Mouse (Mus musculus): ENCODE results near the gene Ccdc6. TPM values are rescaled to one million over a fixed set of nuclear protein-coding genes. Genes with fewer than 3 reads are reported as not detected.
"Not testable (repeated sequence)": the region's sequence is repeated elsewhere in the genome, so short reads cannot be mapped to it uniquely, and the experiment has no call there.

The Ccdc6 gene
- polyA plus RNA-seq, 1 experiment from 2014 or later = 19.1 TPM

DNA sequence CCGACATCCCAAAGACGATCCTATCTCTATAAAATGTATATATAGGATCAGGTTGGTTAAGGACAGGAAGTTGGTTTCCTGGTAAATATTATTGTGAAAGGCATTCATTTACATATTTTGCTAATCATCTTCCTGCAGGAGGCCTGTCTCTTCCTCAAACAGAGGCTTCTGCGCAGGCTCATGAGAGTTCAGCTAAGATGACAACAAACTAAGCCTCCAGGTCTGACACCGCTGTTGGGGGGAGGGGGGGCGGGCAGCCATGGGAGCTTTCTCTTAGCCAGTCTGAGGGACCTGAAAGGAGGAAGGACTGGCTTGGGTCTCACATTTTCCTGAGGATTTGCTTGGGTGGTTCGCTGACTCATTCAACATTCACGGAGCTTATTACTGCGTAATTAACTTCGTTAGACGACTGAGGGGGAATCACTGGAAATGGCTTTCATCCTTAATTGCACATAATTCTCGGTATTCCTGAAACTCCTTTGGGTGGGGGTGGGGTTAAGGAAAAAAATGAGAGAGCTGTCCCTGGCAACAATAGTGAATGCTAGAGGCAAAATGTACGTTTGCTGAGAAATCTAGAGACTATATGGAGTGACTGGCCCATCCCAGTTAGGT, 104.1 kb downstream of the Ccdc6 start:
- Histone ChIP-seq H3K4me2 (no peak overlapping the region), H3K4me1 (replicated peaks; ENCODE audit: control insufficient read depth, insufficient read depth, low read length) (peaks cover 2% of the 10 kb centered on the region), H3K27me3 (replicated peaks; ENCODE audit: control insufficient read depth, insufficient read depth, low read length) (no peaks in the 10 kb centered on the region), H3K27ac (ENCODE audit: low read depth, low read length) (no peak overlapping the region), H3K9me3 (ENCODE audit: control insufficient read depth, low read length) (no peaks in the 10 kb centered on the region), H3K36me3 (ENCODE audit: control insufficient read depth, insufficient read depth, low read length) (no peaks in the 10 kb centered on the region), H3K4me3 (ENCODE audit: low read depth, low read length) (no peak overlapping the region), H3K9ac (ENCODE audit: low read depth, low read length) (no peak overlapping the region)
- 58% methylated on average over 12 of the region's 12 CpGs for WGBS
- DNase-seq (ENCODE audit: low spot score) (no peak), ATAC-seq (replicated peaks; ENCODE audit: low FRiP score) (no peak)

DNA sequence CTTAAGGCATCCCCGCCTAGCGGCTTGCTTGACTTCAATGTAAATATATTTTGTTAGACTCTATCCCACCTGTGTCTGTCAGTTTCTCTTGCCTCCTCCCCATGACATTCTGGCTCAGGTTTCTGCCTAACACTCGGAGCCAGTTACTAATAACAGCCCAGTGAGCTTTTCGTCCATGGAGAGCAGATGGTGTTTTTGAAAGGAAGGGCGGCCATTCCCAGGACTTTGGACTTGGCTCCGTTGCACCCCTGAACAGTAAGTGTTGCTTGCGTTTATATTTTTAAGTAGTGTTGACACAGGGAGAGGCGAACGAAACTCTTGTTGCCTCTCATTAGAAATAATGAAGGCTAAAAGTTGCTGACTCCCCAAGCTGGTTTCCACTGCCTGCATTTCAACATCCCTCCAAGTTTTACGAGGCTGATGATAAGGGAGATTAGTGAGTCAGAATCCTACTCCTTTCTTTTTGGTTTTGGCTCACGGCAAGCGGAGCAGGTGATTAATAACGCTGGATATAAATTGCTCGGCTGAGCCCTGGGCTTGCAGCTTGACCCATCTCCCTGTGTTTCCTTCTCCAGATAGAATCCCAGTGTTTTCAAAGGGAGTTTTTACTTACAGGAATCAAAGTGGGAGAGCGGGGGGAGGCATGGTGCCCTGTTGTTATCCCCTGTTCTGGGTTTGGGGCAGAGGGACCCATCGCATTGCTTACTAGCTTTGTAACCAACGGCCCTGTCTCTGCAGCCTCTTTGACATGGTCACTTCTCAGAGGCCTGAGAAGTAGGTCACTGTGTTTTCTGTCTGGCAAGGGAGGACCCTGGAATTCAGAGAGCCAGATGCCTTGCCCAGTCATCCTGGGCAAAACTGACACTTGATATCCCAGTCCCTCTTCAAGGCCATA, 107.8 kb downstream of the Ccdc6 start, which contains the start of gene Mrln:
Gene Mrln (plus strand): TSS at position 160 of the 895 bp plus-strand sequence.
- WGBS = 62% methylated on average over 17 of the region's 17 CpGs
- Histone ChIP-seq H3K9ac (ENCODE audit: low read depth, low read length) (no peak within 1 kb of the TSS), H3K4me2 (no peak within 1 kb of the TSS), H3K9me3 (ENCODE audit: control insufficient read depth, low read length) (no peaks in the 10 kb centered on the region), H3K4me1 (replicated peaks; ENCODE audit: control insufficient read depth, insufficient read depth, low read length) (no peaks in the 10 kb centered on the region), H3K36me3 (ENCODE audit: control insufficient read depth, insufficient read depth, low read length) (no peaks in the 10 kb centered on the region), H3K27ac (ENCODE audit: low read depth, low read length) (no peak within 1 kb of the TSS), H3K4me3 (ENCODE audit: low read depth, low read length) (no peak within 1 kb of the TSS), H3K27me3 (replicated peaks; ENCODE audit: control insufficient read depth, insufficient read depth, low read length) (no peaks in the 10 kb centered on the region)
- DNase-seq (ENCODE audit: low spot score) (no peak), ATAC-seq (replicated peaks; ENCODE audit: low FRiP score) (no peak)

DNA sequence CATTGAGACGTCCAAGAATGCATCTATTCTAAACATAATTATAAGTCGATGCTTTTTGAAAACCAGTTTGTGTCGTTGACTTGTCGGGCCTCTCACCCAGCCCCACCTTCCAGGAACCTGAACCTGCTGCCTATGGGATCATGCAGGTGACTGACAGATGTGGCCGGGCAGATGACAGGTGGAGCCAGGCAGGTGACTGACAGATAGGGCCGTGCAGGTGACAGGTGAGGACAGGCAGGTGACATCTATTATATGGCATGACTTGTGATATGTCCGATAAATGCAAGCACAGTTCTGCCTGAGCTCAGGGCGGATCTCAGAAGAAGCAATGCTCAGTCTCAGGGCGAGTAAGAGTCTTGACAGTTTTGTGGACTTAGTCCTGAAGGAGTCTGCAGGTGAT, 114.4 kb downstream of the Ccdc6 start:
- DNase-seq (ENCODE audit: low spot score) = no peak
- 75% methylated on average over 9 of the region's 9 CpGs for WGBS

DNA sequence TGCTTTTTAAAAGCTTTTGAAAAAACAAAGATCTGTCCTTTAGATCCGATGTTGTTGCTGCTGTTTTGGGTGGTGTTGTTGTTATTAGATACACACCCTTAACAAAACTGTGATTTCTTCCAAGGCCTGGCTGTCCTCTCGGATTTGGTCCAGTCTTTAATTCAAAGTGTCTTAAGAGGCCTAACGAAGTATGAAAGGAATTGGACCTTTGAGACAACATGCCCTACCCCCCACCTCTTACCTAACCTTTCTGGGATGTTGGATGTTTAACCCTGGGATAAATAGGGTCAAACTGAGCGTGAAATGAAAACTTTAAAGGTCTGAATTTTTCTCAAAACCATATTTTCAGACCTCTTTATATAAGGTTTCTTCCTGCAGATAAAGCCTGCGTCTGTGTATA, 124.0 kb downstream of the Ccdc6 start:
- no peaks in the 10 kb centered on the region for H3K4me1 ChIP-seq (replicated peaks; ENCODE audit: control insufficient read depth, insufficient read depth, low read length)
- no peaks in the 10 kb centered on the region for H3K36me3 ChIP-seq (ENCODE audit: control insufficient read depth, insufficient read depth, low read length)
- H3K9ac ChIP-seq (ENCODE audit: low read depth, low read length) = no peak overlapping the region
- 72% methylated on average over 5 of the region's 5 CpGs for WGBS
- DNase-seq (ENCODE audit: low spot score) (no peak), ATAC-seq (replicated peaks; ENCODE audit: low FRiP score) (no peak)
- no peaks in the 10 kb centered on the region for H3K27me3 ChIP-seq (replicated peaks; ENCODE audit: control insufficient read depth, insufficient read depth, low read length)
- no peaks in the 10 kb centered on the region for H3K9me3 ChIP-seq (ENCODE audit: control insufficient read depth, low read length)
- no peak overlapping the region for H3K4me3 ChIP-seq (ENCODE audit: low read depth, low read length)
- H3K4me2 ChIP-seq = no peak overlapping the region
- H3K27ac ChIP-seq (ENCODE audit: low read depth, low read length) = no peak overlapping the region

More for the DNA sequence above, 114.4 kb downstream of the Ccdc6 start:
- Histone ChIP-seq H3K4me3 (ENCODE audit: low read depth, low read length) (no peak overlapping the region), H3K9ac (ENCODE audit: low read depth, low read length) (no peak overlapping the region), H3K9me3 (ENCODE audit: control insufficient read depth, low read length) (no peaks in the 10 kb centered on the region), H3K36me3 (ENCODE audit: control insufficient read depth, insufficient read depth, low read length) (no peaks in the 10 kb centered on the region), H3K27me3 (replicated peaks; ENCODE audit: control insufficient read depth, insufficient read depth, low read length) (no peaks in the 10 kb centered on the region), H3K27ac (ENCODE audit: low read depth, low read length) (no peak overlapping the region), H3K4me2 (no peak overlapping the region), H3K4me1 (replicated peaks; ENCODE audit: control insufficient read depth, insufficient read depth, low read length) (no peaks in the 10 kb centered on the region)
- ATAC-seq (replicated peaks; ENCODE audit: low FRiP score) = no peak

DNA sequence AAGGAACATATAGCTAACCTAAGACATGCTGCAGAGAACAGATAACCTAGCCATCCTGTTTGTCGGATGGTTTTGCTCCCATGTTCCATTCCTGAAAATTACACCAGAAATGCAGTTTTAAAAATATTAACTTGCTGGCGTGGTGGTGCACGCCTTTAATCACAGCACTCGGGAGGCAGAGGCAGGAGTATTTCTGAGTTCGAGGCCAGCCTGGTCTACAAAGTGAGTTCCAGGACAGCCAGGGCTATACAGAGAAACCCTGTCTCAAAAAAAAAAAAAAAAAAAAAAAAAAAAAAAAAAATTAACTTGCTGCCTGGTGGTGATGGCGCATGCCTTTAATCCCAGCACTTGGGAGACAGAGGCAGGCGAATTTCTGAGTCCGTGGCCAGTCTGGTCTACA, 125.3 kb downstream of the Ccdc6 start:
- not testable (repeated sequence) for H3K4me2 ChIP-seq; H3K4me3 ChIP-seq (ENCODE audit: low read depth, low read length); H3K27me3 ChIP-seq (replicated peaks; ENCODE audit: control insufficient read depth, insufficient read depth, low read length); H3K9me3 ChIP-seq (ENCODE audit: control insufficient read depth, low read length); H3K4me1 ChIP-seq (replicated peaks; ENCODE audit: control insufficient read depth, insufficient read depth, low read length); H3K9ac ChIP-seq (ENCODE audit: low read depth, low read length); DNase-seq (ENCODE audit: low spot score); H3K36me3 ChIP-seq (ENCODE audit: control insufficient read depth, insufficient read depth, low read length); H3K27ac ChIP-seq (ENCODE audit: low read depth, low read length); ATAC-seq (replicated peaks; ENCODE audit: low FRiP score)
- WGBS = 87% methylated on average over 8 of the region's 8 CpGs

DNA sequence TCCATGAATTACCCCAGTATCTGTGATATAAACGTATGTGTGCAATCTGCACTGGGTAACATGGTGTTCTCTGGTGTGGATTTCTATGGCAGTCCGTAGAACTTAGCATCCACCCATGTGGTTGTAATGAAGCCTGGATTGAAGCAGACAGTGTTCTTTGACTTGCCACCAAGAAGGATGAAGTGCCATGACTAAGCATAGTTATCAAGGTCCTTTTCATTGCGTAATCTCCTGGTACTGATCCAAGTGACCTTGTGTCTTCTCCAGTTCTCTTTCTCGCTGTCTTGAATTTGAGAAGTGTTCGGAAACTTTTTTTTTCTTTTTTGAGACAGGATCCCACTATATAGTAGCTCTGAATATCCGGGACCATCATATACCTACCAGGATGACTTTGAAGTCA, 127.7 kb downstream of the Ccdc6 start:
- Histone ChIP-seq H3K9me3 (ENCODE audit: control insufficient read depth, low read length) (no peaks in the 10 kb centered on the region), H3K9ac (ENCODE audit: low read depth, low read length) (no peak overlapping the region), H3K4me3 (ENCODE audit: low read depth, low read length) (no peak overlapping the region), H3K4me1 (replicated peaks; ENCODE audit: control insufficient read depth, insufficient read depth, low read length) (no peaks in the 10 kb centered on the region), H3K27ac (ENCODE audit: low read depth, low read length) (no peak overlapping the region), H3K36me3 (ENCODE audit: control insufficient read depth, insufficient read depth, low read length) (no peaks in the 10 kb centered on the region), H3K27me3 (replicated peaks; ENCODE audit: control insufficient read depth, insufficient read depth, low read length) (no peaks in the 10 kb centered on the region), H3K4me2 (no peak overlapping the region)
- no peak for DNase-seq (ENCODE audit: low spot score)
- no peak for ATAC-seq (replicated peaks; ENCODE audit: low FRiP score)
- 79% methylated on average over 6 of the region's 6 CpGs for WGBS

DNA sequence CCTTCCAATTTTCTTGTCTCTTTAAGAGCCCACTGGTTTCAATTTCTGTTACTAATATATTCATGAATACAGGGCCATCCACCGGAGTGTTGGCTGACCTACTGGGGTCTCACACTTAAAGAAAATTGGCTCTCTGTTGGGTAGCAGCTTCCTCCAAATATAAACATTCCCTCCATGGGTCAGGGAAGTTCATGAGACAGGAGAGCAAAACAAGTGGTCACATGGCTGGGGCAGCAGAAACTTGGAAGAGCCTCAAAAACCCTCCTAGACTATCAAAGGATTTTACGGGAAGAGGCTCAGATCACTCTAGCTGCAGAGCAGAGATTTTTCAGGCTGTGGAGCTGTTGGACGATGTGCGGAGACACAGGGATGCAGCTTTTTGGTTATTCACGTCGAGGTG, 128.8 kb downstream of the Ccdc6 start:
- Histone ChIP-seq H3K4me2 (no peak overlapping the region), H3K9ac (ENCODE audit: low read depth, low read length) (no peak overlapping the region), H3K4me1 (replicated peaks; ENCODE audit: control insufficient read depth, insufficient read depth, low read length) (no peaks in the 10 kb centered on the region), H3K36me3 (ENCODE audit: control insufficient read depth, insufficient read depth, low read length) (no peaks in the 10 kb centered on the region), H3K4me3 (ENCODE audit: low read depth, low read length) (no peak overlapping the region), H3K27ac (ENCODE audit: low read depth, low read length) (no peak overlapping the region), H3K27me3 (replicated peaks; ENCODE audit: control insufficient read depth, insufficient read depth, low read length) (no peaks in the 10 kb centered on the region), H3K9me3 (ENCODE audit: control insufficient read depth, low read length) (no peaks in the 10 kb centered on the region)
- no peak for DNase-seq (ENCODE audit: low spot score)
- 73% methylated on average over 6 of the region's 6 CpGs for WGBS
- ATAC-seq (replicated peaks; ENCODE audit: low FRiP score) = no peak

DNA sequence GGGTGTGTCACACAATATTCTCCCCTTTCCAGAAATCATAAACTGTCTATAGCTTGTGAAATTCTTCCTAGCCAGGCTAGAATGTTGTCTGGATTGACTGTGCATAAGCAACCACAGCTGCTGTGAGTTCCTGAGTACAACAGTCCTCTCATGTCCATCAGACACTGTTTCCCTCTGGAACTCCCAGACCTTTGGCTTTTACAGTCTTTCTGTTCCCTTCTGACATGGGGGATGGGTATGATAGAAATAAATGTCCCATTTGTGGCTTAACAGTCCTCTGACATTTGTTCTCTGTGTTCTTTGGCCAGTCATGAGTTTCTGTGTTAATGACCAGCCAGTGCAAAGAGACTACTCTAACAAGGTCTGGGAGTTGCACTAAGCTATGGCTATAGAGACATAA, 129.7 kb downstream of the Ccdc6 start:
- Histone ChIP-seq H3K27ac (ENCODE audit: low read depth, low read length) (no peak overlapping the region), H3K4me2 (no peak overlapping the region), H3K36me3 (ENCODE audit: control insufficient read depth, insufficient read depth, low read length) (no peaks in the 10 kb centered on the region), H3K9me3 (ENCODE audit: control insufficient read depth, low read length) (no peaks in the 10 kb centered on the region), H3K27me3 (replicated peaks; ENCODE audit: control insufficient read depth, insufficient read depth, low read length) (no peaks in the 10 kb centered on the region), H3K9ac (ENCODE audit: low read depth, low read length) (no peak overlapping the region), H3K4me1 (replicated peaks; ENCODE audit: control insufficient read depth, insufficient read depth, low read length) (no peaks in the 10 kb centered on the region), H3K4me3 (ENCODE audit: low read depth, low read length) (no peak overlapping the region)
- no peak for ATAC-seq (replicated peaks; ENCODE audit: low FRiP score)
- no peak for DNase-seq (ENCODE audit: low spot score)

DNA sequence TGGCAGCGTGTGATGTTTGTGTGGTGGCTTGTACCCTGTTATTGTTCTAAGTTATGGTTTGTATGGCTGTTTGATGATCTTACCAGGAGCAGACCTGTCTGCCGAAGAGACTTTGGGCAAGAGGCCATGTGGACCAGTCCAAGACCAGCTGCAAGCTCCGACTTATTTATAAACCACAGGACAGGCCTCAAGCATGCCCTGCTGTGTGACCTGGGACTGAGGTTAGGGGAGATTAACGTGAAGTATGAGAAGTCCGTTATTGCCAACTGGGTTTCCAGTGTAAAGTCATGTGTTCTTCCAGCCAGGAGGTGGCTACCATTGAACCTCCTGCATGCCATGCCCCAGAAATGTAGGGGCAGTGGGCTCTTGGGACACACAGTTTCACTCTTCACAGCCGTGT, 133.4 kb downstream of the Ccdc6 start:
- H3K4me2 ChIP-seq = no peak overlapping the region
- WGBS = 80% methylated on average over 6 of the region's 6 CpGs
- ATAC-seq (replicated peaks; ENCODE audit: low FRiP score) (no peak), DNase-seq (ENCODE audit: low spot score) (no peak)
- H3K36me3 ChIP-seq (ENCODE audit: control insufficient read depth, insufficient read depth, low read length) = no peaks in the 10 kb centered on the region
- no peaks in the 10 kb centered on the region for H3K4me1 ChIP-seq (replicated peaks; ENCODE audit: control insufficient read depth, insufficient read depth, low read length)
- H3K27me3 ChIP-seq (replicated peaks; ENCODE audit: control insufficient read depth, insufficient read depth, low read length) = no peaks in the 10 kb centered on the region
- no peak overlapping the region for H3K9ac ChIP-seq (ENCODE audit: low read depth, low read length)
- no peak overlapping the region for H3K27ac ChIP-seq (ENCODE audit: low read depth, low read length)
- H3K4me3 ChIP-seq (ENCODE audit: low read depth, low read length) = no peak overlapping the region
- H3K9me3 ChIP-seq (ENCODE audit: control insufficient read depth, low read length) = no peaks in the 10 kb centered on the region
